Mouse (Mus musculus) C2C12 (cell line): ENCODE results near the gene Ccpg1os.

Experiments
- CEBPB ChIP-seq: IDR thresholded peaks from one replicate; pipeline ENCODE4 v1.6.1; 2011; ENCODE audit warnings: low read depth, mild to moderate bottlenecking, control low read depth, moderate library complexity
- CTCF ChIP-seq: IDR thresholded peaks from one replicate; pipeline ENCODE4 v1.5.1; 2011; ENCODE audit not compliant: control insufficient read depth, insufficient read depth, insufficient read length
- FOSL1 ChIP-seq: IDR thresholded peaks from one replicate; pipeline ENCODE4 v1.8.0; 2011; ENCODE audit warnings: mild to moderate bottlenecking, low read length; ENCODE audit not compliant: poor library complexity, insufficient read depth, severe bottlenecking
- MAX ChIP-seq: IDR thresholded peaks from one replicate; pipeline ENCODE4 v1.6.1; 2011; ENCODE audit warnings: mild to moderate bottlenecking, control low read depth
- MYOD1 ChIP-seq: IDR thresholded peaks from one replicate; pipeline ENCODE4 v1.6.1; 2011; ENCODE audit warnings: low read depth; ENCODE audit not compliant: control insufficient read depth, insufficient read length
- MYOG ChIP-seq: IDR thresholded peaks from one replicate; pipeline ENCODE4 v1.6.1; 2011; ENCODE audit not compliant: control insufficient read depth, insufficient read length; ENCODE audit errors: extremely low read depth
- USF1 ChIP-seq: IDR thresholded peaks from one replicate; pipeline ENCODE4 v1.6.1; 2011; ENCODE audit warnings: low read depth, mild to moderate bottlenecking, control low read depth, moderate library complexity

DNA sequence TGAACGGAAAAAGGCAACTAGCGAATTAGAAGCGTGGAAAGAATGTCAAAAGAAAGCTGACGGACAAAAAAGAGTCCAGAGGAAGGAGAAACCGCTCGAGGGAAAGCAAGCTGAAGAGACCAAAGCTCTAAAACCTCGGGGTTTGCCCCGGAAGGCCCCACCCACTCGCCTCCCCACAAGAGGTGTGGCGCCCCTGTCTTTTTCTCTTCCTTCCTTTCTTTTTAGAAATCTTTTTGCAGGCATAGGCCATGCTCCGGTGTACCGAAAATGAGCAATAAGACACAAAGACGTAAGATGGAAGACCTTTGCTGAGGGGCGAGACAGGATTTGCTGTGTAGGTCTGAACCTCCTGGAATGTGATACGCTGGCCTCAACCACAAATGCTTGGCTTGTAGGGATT lies 23.2 kb downstream of the Ccpg1os start:
- TF ChIP-seq CTCF (no peak), MYOD1 (no peak), USF1 (no peak), CEBPB (no peak), MYOG (no peak), MAX (no peak), FOSL1 (no peak)
